Mouse (Mus musculus) cerebellum, adult 11 months (tissue): ENCODE measurements around the gene Srpk1.
A peak's percentile ranks its signal among the peaks of the same experiment; 100 is the strongest.
"Not testable (repeated sequence)": the region's sequence is repeated elsewhere in the genome, so short reads cannot be mapped to it uniquely, and the experiment has no call there.

ENCODE experiments used
- DNase-seq: peaks from one replicate; pipeline ENCODE4 v3.0.0; 2022

The Srpk1 gene

DNA sequence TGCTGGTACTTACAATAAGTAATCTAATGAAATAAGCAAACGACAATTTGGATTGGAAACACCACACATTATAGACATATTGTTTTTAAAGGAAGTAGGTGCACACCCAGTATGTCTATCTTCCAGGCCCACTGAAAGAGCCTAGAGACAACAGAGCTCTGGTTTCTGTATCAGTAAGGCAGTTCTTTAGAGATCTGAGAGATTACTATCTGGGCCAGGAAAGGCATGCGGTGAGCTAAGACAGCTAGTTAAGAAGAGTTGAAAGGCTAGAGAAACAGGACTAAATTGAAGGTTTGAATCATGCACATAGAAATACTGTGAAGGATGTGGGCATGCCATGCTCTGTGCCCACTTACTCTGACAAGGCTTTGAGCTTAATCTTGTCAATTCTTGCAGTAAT is 9.9 kb downstream of the Srpk1 start:
- DNase-seq, result no peak

DNA sequence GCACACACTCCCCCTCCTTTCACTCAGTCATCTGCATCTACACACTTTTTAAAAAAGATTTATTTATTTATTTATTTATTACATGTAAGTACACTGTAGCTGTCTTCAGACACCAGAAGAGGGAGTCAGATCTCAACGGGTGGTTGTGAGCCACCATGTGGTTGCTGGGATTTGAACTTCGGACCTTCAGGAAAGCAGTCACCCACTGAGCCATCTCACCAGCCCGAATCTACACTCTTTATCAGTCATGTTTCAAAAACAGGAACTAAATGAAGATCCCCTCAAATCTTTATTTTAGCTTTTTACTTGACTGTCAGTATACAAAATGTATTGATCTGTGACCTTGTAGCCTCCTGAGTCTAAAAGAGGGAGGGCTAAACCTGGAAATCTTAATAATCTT is 13.0 kb downstream of the Srpk1 start:
- no peak for DNase-seq

DNA sequence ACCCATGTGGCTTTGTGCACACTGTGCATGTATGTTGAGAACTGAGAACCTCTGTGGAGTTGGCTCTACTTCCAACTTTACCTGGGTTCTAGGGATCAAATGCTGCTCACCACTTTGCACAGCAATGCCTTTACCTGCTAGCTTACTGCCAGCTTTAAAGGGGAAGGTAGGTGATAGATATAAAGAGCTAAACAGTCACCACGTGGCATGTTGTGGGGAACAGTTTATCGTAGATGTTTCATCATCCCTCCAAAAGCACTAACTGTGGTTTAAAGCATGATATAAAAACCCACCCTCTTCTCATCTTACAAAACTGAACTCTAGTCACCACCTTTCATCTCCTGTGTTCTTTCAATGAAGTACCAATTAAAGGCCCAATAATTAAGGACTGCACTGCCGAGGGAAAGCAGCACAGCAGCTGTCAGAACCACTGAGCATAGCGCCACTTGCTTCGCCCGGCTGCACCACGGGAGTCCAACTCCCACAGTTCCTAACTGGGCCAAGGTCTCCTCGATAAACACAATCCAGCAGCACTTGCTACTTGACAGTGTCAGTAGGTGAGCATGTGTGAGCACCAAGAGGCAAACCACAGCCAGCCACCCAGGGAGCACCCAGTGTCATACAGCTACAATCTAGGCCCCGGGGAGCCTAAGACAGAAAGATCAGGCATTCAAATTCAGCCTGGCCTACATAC is 20.8 kb downstream of the Srpk1 start:
- no peak for DNase-seq

DNA sequence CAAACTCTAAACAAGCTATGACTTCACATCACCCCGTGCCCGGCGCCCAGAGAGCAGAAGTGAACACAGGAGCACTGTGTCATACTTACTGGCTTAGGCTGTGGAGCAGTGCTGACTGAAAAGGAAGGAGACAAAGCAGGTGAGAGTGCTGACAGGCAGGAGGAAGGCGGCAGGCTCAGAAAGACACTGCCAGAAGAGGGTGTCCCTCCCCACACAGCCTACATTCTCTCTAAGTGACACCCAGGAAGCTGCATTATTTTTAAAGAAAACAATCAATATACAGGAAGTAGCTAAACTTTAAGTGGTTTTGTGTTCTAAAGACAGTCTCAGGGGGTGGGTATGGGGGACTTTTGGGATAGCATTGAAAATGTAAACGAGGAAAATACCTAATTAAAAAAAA is 21.7 kb downstream of the Srpk1 start:
- DNase-seq, result no peak

DNA sequence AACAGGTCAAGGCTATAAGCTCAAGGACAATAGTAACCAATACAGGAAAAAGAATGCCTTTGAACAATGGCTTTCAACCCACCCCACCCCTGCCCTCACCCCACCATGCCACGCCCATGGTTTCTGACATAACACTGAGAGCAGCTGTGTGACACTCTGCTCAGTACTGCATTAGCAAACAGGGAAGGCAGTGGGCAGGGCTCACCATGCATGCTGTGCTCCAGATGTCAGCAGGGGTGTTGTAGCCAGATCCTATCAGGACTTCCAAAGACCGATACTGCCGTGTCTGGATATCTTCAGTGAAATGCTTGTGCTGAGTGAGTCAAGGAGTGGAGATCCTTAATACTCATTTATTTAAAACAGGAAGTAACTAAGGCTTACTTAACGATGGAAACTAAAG is 28.5 kb downstream of the Srpk1 start:
- no peak for DNase-seq

DNA sequence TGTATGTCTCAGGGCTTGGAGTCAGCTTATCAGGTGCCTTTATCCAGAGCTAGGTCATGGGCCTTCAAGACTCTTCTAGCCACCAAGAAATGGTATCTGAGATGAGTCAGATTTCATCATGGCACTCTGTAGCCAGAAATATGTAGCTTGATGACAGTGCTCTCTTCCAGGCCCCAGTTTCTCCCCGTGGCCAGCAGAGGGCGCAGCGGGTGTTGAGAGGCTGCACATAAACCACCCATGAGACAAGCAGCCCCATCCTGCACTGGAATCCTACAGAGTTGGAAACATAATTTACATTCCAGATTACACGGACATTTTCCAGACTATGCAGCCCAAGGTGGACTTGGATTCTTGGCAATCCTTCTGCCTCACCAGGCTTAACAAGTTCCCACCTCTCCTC is 29.5 kb downstream of the Srpk1 start:
- peak; percentile 60 for DNase-seq

DNA sequence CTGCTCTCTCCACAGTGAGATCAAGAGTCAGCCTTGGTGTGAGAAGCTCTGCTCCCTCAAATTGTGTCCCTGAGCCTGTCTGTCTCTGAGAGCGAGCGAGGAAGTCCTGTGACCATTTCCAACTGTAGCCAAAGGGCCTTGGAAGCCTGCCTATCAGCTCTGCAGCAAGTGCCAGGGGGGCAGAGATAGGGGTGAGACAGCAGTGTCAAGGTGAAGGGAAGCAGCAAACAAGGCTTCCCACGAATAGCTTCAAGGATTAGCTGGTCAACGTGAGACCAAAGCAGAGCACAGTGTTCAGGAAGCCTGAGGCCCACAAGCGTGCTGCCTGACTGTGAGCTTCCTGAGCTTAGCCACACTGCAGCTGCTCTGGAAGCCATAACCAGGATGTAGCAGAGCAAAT is 31.0 kb downstream of the Srpk1 start:
- DNase-seq, result no peak

DNA sequence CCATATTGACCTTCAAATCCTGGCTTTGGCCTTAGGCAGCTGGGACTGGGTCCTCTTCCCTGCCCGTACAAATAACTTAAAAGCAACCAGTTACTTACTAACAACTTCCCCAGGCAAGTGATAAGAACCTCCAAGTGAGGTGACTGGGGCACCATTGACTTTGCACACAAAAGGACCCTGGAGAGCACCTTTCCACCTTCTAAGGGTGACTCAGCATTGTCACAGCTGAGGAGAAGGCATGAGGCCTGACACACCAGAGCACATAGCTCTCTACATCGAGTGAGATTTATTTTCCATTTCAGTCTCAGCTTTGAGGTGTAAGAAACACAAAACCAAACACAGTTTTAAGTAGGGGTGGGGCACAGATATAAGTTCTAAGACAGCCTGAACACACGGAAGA is 31.9 kb downstream of the Srpk1 start:
- DNase-seq, result no peak

DNA sequence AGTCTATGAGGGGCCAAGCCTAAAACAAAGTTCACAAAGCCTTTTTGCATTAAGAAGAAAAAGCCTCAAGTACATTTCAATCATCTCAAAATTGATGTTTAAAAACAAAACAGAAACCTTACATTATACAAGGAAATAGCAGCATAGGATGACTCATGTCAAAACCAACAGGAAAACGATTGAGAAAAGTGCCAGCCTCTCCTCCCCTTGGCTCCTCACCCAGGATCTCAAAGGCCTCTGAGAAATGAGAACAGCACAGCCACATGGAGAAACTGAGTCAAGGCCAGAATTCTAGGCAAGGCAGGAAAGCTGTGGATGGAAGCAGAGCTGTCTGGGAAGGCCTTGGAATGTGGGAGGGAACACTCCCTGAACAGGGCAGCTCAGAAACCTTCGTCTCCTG is 33.9 kb downstream of the Srpk1 start:
- no peak for DNase-seq

DNA sequence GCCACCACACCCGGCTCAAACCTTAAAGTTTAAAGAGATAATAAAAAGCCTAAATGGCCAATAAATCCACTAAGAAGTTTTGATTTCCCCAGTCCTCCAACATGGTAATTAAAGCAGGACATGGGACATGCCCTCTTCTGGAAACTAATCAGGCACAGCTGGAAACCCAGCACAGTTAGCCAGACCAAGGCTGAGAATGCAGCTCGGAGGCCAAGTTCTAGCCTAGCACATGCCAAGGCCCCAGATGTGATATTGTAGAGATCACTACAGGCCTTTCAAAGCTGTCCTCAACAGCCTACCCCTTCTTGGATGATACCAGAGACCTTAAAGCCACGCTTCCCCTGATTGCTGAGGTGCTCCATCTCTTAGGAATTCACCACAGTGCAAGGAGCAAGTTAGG is 36.0 kb downstream of the Srpk1 start:
- DNase-seq, result no peak

DNA sequence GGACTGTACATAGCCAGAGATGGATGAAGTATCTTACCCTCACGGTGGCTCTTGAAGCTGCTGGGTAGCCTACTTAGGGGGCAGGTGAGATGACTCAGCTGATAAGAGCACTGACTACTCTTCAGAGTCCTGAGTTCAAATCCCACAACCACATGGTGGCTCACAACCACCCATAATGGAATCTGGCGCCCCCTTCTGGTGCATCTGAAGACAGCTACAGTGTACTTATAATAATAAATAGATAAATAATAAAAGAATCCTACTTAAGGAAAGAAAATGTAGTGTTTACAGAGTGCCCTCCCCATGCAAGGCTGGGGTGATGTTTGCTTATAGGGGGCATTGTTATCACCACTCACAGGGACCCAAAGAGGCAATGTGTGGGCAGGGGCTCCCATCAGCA is 41.5 kb downstream of the Srpk1 start:
- no peak for DNase-seq

DNA sequence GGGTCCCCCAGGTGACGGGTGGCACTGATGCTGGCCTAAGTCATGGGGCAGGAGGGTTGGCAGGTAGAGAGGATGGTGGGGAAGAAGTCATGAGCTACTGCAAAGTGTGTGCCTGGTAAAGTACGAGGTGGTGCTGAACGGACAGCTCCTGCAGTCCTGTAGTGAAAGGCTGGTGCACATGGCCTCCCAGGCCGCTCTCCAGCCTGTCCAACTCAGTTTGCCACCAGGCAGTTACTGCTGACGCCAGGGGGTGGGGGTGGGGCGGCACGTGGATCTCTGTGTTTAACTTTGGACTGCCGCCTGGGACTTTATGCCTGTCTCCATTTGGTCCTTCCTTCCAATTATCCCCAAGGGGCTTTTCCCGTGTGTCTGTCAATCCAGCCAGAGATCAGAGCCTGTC is 42.1 kb downstream of the Srpk1 start:
- DNase-seq, result no peak

DNA sequence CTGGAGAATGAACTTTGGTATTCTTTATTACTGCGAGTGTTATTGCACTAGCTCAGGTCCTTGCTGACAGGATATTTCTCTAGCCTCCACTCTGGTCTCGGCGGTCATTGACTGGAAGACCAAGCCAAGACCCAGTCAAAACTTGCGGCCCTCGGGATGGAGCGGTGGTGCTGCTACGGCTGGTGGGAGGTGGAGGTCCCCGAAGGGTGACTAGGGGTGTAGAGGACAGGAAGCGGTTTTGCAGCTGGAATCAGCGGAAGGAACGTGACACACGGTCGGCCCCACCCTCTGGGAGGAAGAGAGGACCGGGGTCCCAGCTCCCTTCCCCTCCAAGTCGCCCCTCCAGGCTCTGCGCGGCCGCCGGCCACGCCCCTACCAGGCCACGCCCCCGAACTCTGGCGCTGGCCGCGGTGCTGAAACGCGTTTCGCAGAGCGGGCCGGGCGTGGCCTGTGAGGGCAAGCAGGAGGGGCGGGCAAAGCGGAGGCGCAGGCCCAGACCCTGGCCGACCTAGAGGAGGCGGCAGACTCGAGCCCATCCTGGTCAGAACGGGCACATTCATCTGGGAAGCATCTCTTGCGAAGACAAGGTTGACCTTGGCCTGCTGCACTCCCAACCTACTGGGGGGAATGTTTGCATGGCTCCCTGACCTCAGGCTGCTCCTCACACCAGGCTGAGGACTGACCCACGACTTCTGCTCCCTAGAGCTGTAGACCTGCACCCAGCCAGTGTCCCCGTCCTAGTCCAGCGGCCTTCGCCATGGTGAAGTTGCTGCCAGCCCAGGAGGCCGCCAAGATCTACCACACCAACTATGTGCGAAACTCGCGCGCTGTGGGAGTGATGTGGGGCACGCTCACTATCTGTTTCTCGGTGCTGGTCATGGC is 47.0 kb downstream of the Srpk1 start, which contains the start of gene Lhfpl5:
Gene Lhfpl5 (plus strand): TSS at position 398 of the 882 bp plus-strand sequence.
- DNase-seq, result peak; percentile 15

DNA sequence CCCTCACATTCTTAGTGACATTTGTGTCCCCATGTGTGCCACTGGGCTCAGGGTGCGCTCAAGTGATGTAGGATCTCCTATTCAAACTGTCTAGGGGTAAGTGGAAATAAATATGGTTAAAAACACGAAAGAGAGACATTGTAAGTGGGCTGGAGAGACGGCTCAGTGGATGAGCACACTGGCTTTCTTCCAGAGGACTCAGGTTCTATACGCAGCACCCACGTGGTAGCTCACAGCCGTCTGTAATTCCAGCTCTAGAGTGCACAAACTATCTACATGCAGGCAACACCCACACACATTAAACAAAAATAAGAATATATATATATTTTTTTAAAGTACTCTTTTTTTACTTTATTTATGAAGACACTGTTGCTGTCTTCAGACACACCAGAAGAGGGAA is 49.6 kb downstream of the Srpk1 start:
- no peak for DNase-seq

DNA sequence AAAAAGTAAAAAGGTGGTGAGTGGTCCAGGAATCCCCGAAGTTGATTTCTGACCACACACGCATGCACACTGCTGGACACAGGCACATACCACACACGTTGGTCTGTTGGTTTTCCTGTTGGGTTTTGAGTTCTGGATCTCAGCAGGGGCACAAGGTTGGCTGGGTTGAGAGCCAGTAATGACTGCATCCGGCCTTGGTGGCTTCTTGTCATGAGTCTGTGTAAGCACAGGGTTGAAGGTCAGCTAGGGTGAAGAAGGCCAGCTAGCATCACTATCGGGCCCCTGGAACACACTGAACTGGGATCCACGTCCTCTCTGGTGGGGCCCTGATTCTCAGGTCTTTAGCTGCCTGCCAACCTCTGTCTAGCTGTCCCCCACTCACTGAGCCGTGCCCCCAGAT is 50.0 kb downstream of the Srpk1 start:
- DNase-seq, result no peak

DNA sequence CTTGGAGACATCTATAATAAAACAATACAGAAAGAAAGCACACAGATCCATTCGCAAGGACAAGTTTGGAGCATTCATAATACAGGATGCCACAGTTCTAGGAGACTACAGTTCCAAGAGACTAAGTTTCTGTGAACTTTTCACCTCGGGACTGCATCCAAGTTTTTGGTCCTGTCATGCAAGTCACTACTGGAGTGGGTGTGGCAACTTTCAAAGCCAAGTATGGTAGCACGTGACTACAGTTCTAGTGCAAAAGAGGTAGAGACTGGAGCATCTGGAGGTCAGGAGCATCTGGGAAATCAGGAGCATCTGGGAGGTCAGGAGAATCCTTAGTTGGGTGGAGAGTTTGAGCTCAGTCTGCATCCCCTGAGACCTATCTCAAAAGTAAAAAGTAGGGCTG is 50.6 kb downstream of the Srpk1 start:
- DNase-seq, result no peak

DNA sequence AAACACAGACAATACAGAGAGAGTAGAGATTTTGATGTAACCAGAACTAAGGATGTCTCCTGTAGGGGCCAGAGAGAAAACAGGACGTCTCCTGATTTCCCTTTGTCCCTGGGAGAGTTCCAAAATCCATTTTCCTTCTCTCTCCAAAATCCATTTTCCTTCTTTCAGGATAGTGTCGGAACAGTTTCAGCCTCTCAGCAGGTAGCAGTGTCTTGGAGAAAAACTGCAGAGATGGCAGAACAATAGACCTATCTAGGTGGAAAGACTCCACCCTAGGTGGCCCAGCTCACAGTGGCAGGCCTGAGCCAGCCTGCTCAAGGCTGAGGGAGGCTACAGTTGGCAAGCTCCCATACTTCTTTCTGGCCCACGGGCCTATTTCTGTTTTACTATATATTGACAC is 55.0 kb downstream of the Srpk1 start:
- no peak for DNase-seq

DNA sequence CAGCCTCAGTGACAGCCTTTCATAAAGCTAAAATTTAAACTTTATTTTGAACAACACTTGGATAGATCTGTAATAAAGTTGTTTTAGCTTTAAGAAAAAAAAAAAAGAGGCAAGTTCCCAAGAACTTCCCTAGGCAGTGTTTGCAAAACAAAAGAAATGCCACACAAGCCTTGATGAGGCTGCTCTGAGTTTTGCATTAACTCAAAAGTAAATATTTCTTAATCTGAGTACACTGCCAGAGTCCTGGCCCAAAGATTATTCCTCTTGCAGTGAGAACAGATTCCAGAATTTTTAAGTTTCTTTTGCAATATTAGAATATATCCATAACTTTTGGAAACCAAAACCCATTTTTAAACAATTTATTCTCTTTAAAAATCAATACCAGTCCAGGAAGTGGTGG is 57.3 kb downstream of the Srpk1 start:
- no peak for DNase-seq

DNA sequence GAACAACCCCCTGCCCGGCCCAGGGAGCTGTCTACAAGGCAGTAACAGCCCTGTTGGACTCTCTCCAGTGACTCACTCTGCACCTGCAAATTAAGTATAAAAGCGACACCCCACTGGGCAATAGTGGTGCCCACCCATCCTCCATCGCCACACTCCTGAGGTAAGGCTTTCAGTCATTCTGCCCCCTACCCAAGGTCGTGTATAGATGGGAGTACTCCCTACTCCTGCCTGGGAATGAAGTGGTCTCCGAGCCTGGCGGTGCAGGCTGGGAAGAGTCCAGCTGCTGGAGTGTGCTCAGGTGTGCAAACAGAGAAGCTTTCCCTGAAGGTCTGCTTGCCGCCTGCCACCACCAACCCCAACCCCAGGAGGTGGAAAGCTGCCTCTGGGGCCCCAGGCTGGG is 60.9 kb downstream of the Srpk1 start:
- no peak for DNase-seq

DNA sequence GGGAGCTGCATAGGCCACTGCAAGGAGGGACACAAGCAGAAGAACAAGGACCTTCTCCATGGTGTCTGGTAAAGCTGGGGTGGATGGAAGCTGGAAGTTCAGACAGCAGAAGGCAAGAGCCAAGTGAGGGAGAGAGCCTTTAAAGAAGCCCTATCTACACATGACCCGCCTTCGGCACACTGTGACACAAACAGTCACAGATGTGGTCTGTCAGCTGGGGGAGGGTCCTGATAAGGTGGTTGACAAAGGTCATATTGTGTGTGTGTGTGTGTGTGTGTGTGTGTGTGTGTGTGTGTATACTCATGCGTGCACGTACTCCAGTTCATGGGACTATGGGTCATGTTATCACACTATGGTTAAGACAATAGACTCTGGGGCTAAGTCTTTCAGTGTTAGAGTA is 61.9 kb downstream of the Srpk1 start, which contains the start of gene Clps:
Gene Clps (minus strand): TSS at position 169 of the 400 bp plus-strand sequence.
- no peak for DNase-seq

DNA sequence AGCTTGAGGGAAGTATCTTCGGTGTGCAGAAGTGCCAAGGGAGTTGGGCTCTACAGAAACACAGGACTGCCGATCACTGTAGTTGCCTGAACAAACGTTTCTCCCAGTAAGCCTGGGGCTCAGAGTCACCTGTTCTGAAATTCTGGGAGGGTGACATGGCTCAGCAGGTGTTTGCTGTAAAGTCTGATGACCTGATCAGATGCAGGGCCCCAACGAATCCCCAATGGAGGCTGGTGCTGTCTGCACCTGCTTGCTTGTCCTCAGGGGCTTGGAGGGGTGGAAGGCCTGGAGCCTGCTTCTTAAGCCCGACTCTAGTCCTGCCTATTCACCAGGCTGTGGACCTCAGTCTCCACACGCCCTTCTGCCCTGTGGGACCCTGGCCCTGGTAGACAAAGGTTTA is 64.7 kb downstream of the Srpk1 start:
- DNase-seq, result no peak

DNA sequence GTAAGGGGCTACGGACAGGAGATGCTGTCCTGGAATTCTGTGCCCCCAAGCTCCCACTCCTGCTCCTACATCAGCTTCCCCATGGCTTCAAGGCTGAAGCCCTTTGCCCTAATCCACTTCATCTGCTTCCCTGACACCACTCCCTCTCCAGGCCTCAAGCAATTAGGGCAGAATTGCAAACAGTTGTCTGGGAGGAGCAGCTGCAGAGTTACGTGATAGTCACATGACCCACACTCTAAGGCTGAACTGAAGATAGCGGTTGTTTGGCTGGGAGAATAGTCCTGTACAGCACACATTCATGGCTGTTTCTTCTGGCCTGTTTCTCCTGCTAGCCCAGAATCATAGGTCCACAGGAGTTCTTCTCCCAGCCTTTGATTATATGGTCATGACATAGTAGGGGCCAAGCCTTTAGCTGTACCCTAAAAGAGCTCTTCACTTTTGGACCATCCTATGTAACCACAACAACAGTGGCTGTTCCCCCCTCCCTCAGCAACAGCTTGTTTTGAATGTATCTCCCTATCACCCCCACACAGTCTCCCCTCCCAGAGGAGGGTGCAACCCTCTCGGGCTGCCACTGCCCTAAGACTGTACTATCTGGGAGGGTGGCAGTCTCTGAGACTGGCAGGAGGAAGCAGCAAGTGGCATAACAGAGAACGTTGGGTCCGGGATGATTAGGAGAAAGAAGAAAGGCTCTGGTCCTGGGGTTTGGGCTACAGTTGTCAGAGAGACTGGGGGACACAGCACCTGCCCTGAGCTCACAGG is 65.7 kb downstream of the Srpk1 start:
- no peak for DNase-seq

DNA sequence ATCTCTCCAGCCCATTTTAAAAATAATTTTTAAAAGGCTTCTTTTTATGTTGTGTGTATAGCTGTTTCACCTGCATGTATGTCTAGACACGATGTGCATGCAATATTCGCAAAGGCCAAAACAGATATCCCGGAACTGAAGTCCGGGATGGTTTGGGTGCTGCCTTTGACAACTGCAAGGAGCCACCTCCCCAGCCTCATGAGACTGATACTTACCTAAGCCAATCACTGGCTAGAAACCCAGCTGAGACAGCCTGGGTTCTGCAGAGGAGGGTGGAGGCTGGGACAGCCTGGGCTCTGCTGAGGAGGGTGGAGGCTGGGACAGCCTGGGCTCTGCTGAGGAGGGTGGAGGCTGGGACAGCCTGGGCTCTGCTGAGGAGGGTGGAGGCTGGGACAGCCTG is 68.5 kb downstream of the Srpk1 start:
- not testable (repeated sequence) for DNase-seq
